In the genomic region with DNA sequence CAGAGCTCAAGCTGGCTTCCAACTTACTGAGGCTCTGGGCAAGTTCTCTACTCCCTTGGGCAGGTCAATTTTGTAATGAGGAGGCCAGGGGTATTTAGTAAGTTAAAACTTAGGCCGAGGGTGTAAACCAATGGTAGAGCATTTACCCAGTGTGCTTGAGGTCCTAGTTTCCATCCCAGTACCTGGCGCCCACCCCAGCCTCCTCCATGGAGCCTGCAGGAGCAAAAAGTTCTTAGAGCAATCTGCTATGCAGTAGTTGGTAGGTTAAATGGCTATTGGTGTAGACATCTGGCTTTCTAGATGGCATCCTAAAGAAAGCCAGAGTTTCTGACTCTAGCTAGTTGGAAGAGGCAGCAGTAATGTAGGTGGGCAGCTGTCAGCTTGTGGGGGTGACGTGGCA, we compare ENCODE assay signal across 23 mouse cellular contexts. TPM values are rescaled to one million over a fixed set of nuclear protein-coding genes. Genes with fewer than 3 reads are reported as not detected.
DNase-seq lines count a peak whose midpoint lies in the region; ATAC-seq and TF ChIP-seq lines count a peak whose summit lies in the region.
"Had no signal": no experiment of that assay in that cellular context is flagged by ENCODE, and none has a peak within 500 bp of the region (broad histone marks: within the 10 kb centered on the region; RNA-seq: fewer than 3 reads in every experiment).

No protein-coding gene starts in this region.

- no peak for TF ChIP-seq EP300 in liver, postnatal 0 days (IDR thresholded peaks at IDR 0.05; ENCODE audit: low read depth)

- no peak overlapping the region for H3K27ac ChIP-seq in liver, postnatal 0 days (ENCODE audit: low read depth)
- no peak overlapping the region for H3K27ac ChIP-seq in liver, embryonic 12.5 days
- 0 out of 2 replicates have a peak overlapping the region, but pooled peaks have one; percentile 15 for H3K27ac ChIP-seq in thymus, adult 2 months (ENCODE audit: control insufficient read depth, insufficient read depth, low read length)
- H3K27ac ChIP-seq in left cerebral cortex, adult 2 months, result no peak overlapping the region
- H3K27ac ChIP-seq: embryonic facial prominence, embryonic 13.5 days; forebrain, embryonic 12.5 days; gastrocnemius, adult 2 months; heart, embryonic 15.5 days; hindbrain, embryonic 10.5 days; hindbrain, embryonic 14.5 days had no signal

- ATAC-seq in liver, postnatal 0 days, result no peak
- no peak for ATAC-seq in liver, embryonic 12.5 days
- ATAC-seq: activated CD4-positive, CD25-positive, alpha-beta regulatory T cell, adult 4 months; forebrain, embryonic 16.5 days; Patski had no signal

- H3K27me3 ChIP-seq in liver, postnatal 0 days (ENCODE audit: insufficient read depth, low read length), result no peaks in the 10 kb centered on the region
- H3K27me3 ChIP-seq in liver, embryonic 12.5 days (replicated peaks), result no peaks in the 10 kb centered on the region
- no peaks in the 10 kb centered on the region for H3K27me3 ChIP-seq in thymus, adult 2 months (ENCODE audit: control insufficient read depth, insufficient read depth, low read length)
- H3K27me3 ChIP-seq: CH12.LX; embryonic facial prominence, embryonic 13.5 days; forebrain, embryonic 12.5 days; heart, embryonic 15.5 days; Patski had no signal

- no peak for TF ChIP-seq CTCF in liver, postnatal 0 days (IDR thresholded peaks at IDR 0.05; ENCODE audit: low read depth)
- TF ChIP-seq CTCF in thymus, adult 2 months (IDR thresholded peaks at IDR 0.05; ENCODE audit: borderline replicate concordance, control insufficient read depth, extremely low read depth, insufficient read depth, low read length, poor library complexity), result no peak
- no peak for TF ChIP-seq CTCF in left cerebral cortex, adult 2 months (IDR thresholded peaks at IDR 0.05)

- H3K4me1 ChIP-seq in liver, postnatal 0 days (ENCODE audit: insufficient read depth), result peaks cover 11% of the 10 kb centered on the region; the same call in 1 of the 2 replicates
- H3K4me1 ChIP-seq in liver, embryonic 12.5 days, result peaks cover 28% of the 10 kb centered on the region
- H3K4me1 ChIP-seq in thymus, adult 2 months (replicated peaks; ENCODE audit: control insufficient read depth, insufficient read depth, low read length), result peaks cover 40% of the 10 kb centered on the region
- H3K4me1 ChIP-seq: hindbrain, embryonic 10.5 days had no signal

- H3K9me3 ChIP-seq in liver, postnatal 0 days (ENCODE audit: low read length), result no peaks in the 10 kb centered on the region
- no peaks in the 10 kb centered on the region for H3K9me3 ChIP-seq in liver, embryonic 12.5 days (replicated peaks)
- H3K9me3 ChIP-seq: embryonic facial prominence, embryonic 13.5 days; forebrain, embryonic 12.5 days; heart, embryonic 15.5 days had no signal

- TF ChIP-seq POLR2A in thymus, adult 2 months (IDR thresholded peaks at IDR 0.05; ENCODE audit: control insufficient read depth, extremely low read depth, insufficient read depth, low read length, poor library complexity), result no peak

- WGBS in liver, postnatal 0 days (ENCODE audit: insufficient replicate concordance), result 80% methylated on average over 3 of the region's 3 CpGs
- WGBS in liver, embryonic 12.5 days (ENCODE audit: insufficient replicate concordance), result 69% methylated on average over 3 of the region's 3 CpGs
- WGBS in thymus, adult 2 months, result 96% methylated on average over 3 of the region's 3 CpGs

- H3K9ac ChIP-seq in liver, postnatal 0 days (replicated peaks), result no peak overlapping the region
- H3K9ac ChIP-seq in liver, embryonic 12.5 days, result no peak overlapping the region
- H3K9ac ChIP-seq: embryonic facial prominence, embryonic 13.5 days; forebrain, embryonic 12.5 days; heart, embryonic 15.5 days; hindbrain, embryonic 14.5 days had no signal

- intact Hi-C loops in heart, postnatal 14 days (cut with DNase I), result no loop called here
- intact Hi-C loops in left cerebral cortex, adult 2 months (cut with DNase I), result no loop called here

- H3K36me3 ChIP-seq in liver, postnatal 0 days (replicated peaks; ENCODE audit: insufficient read depth, low read length), result 0 out of 2 replicates have a peak, but pooled peaks cover 6% of the 10 kb centered on the region
- H3K36me3 ChIP-seq in liver, embryonic 12.5 days, result peaks cover 7% of the 10 kb centered on the region
- H3K36me3 ChIP-seq in thymus, adult 2 months (ENCODE audit: control insufficient read depth, insufficient read depth, low read length), result no peaks in the 10 kb centered on the region
- H3K36me3 ChIP-seq: embryonic facial prominence, embryonic 13.5 days; forebrain, embryonic 12.5 days; heart, embryonic 15.5 days had no signal

- no peak overlapping the region for H3K4me3 ChIP-seq in liver, postnatal 0 days (ENCODE audit: low read depth, low read length)
- H3K4me3 ChIP-seq in liver, embryonic 12.5 days, result no peak overlapping the region
- H3K4me3 ChIP-seq in thymus, adult 2 months (ENCODE audit: control insufficient read depth, insufficient read depth, low read length), result no peak overlapping the region
- H3K4me3 ChIP-seq in left cerebral cortex, adult 2 months, result no peak overlapping the region
- H3K4me3 ChIP-seq: embryonic facial prominence, embryonic 13.5 days; forebrain, embryonic 12.5 days; gastrocnemius, adult 2 months; heart, embryonic 15.5 days; hindbrain, embryonic 10.5 days had no signal

- no peak overlapping the region for H3K4me2 ChIP-seq in liver, postnatal 0 days (ENCODE audit: low read depth, low read length)
- no peak overlapping the region for H3K4me2 ChIP-seq in liver, embryonic 12.5 days
- H3K4me2 ChIP-seq: embryonic facial prominence, embryonic 13.5 days; forebrain, embryonic 12.5 days; heart, embryonic 11.5 days; heart, embryonic 15.5 days; hindbrain, embryonic 14.5 days had no signal

- peak; percentile 72 for DNase-seq in heart, adult 11 months
- DNase-seq in heart, postnatal 14 days, result no peak
- peak; percentile 4 for DNase-seq in liver, postnatal 0 days
- DNase-seq in thymus, adult 2 months, result no peak
- no peak for DNase-seq in thymus, postnatal 25 days
- no peak for DNase-seq in left cerebral cortex, adult 2 months (ENCODE audit: extremely low spot score in 1 of 2, low spot score in 2 of 2)
- DNase-seq: adrenal gland, postnatal 14 days; cerebellum, adult 18-20 months; cerebellum, adult 9-11 months; cerebellum, postnatal 36 days; gastrocnemius, adult 2 months; gastrocnemius, postnatal 25 days had no signal

RNA-seq across cellular contexts. Expression of gene Gpr183, which starts 15.6 kb away (rescaled TPM):
- total RNA-seq in heart, postnatal 14 days (2021), result under 1 TPM; 0.54 to 0.67 TPM
- polyA plus RNA-seq in liver, postnatal 0 days (2015; fragmentation: Nextera tagmentation; extraction: Ambion mirVana), result 0.94 and 0.95 TPM in 2 replicates
- 1.8 and 2.1 TPM in 2 replicates for polyA plus RNA-seq in liver, embryonic 12.5 days (2016; fragmentation: Nextera tagmentation; extraction: Ambion mirVana)
- 10.1 and 10.3 TPM in 2 replicates for polyA plus RNA-seq in thymus, adult 2 months (2012; rRNA removed)
- total RNA-seq in left cerebral cortex, adult 2 months (2021), result under 1 TPM; 0.44 to 0.66 TPM
- polyA plus RNA-seq: Patski had no signal

RNA-seq across cellular contexts. Expression of gene Gpr18, which starts 33.9 kb away (rescaled TPM):
- under 1 TPM in 1 of 2 experiments, not detected in 1; 0.39 TPM for total RNA-seq in heart, postnatal 14 days (2021)
- 0.78 and 0.81 TPM in 2 replicates for polyA plus RNA-seq in liver, postnatal 0 days (2015; fragmentation: Nextera tagmentation; extraction: Ambion mirVana)
- 0.08 TPM in 1 of 2 replicates, not detected in the other for polyA plus RNA-seq in liver, embryonic 12.5 days (2016; fragmentation: Nextera tagmentation; extraction: Ambion mirVana)
- polyA plus RNA-seq in thymus, adult 2 months (2012; rRNA removed), result 24.8 and 32.8 TPM in 2 replicates
- not detected for total RNA-seq in left cerebral cortex, adult 2 months (2021)
- total RNA-seq: gastrocnemius, adult 2 months; gastrocnemius, postnatal 25 days had no signal
- polyA plus RNA-seq: hindbrain, embryonic 14.5 days had no signal

Comparison
In these comparisons a context has a peak if more than half of its experiments do, and no peak if none do; other contexts are left out.
1. DNase-seq: peak in heart, adult 11 months (single experiment) and liver, postnatal 0 days (single experiment); none in heart, postnatal 14 days (0 of 2), thymus, adult 2 months (single experiment), thymus, postnatal 25 days (single experiment) and left cerebral cortex, adult 2 months (0 of 2).
2. RNA of gene Gpr18, which starts 33.9 kb away (polyA plus RNA-seq): 24.8 to 32.8 TPM in thymus, adult 2 months; 0.78 to 0.81 TPM in liver, postnatal 0 days and 0.08 TPM in liver, embryonic 12.5 days; every median in the first group is over 10 times any median in the second.